In genomic region chr5:86172449-86173161, GRCm38 (mm10) we compare ENCODE assay signal across 8 mouse cellular contexts. TPM values are rescaled to one million over a fixed set of nuclear protein-coding genes. Genes with fewer than 3 reads are reported as not detected.
DNase-seq lines count a peak whose midpoint lies in the region; ATAC-seq and TF ChIP-seq lines count a peak whose summit lies in the region.

Gene Uba6, minus strand, starts transcription at chr5:86172803.

- no peak for TF ChIP-seq CTCF in C2C12 (IDR thresholded peaks at IDR 0.05; ENCODE audit: control insufficient read depth, insufficient read depth, insufficient read length)
- no peak for TF ChIP-seq CTCF in brain, embryonic 14.5 days (IDR thresholded peaks at IDR 0.05; ENCODE audit: borderline replicate concordance, extremely low read depth, insufficient read depth, insufficient read length)
- TF ChIP-seq CTCF in liver, adult 2 months (IDR thresholded peaks at IDR 0.05; ENCODE audit: low read depth, low read length), result no peak

- H3K9ac ChIP-seq in heart, embryonic 11.5 days (ENCODE audit: low read depth, low read length), result peak within 1 kb of the TSS; percentile 85
- H3K9ac ChIP-seq in kidney, embryonic 16.5 days (replicated peaks; ENCODE audit: low read length), result peak within 1 kb of the TSS; percentile 87
- H3K9ac ChIP-seq in liver, adult 2 months (ENCODE audit: low read depth, low read length), result peak within 1 kb of the TSS; percentile 69

- peaks cover 13% of the 10 kb centered on the region for H3K79me3 ChIP-seq in C2C12 (ENCODE audit: low read depth)

- WGBS in heart, embryonic 11.5 days (ENCODE audit: insufficient replicate concordance), result under 1% methylated on average over 65 of the region's 67 CpGs
- under 1% methylated on average over 65 of the region's 67 CpGs for WGBS in kidney, embryonic 16.5 days
- WGBS in liver, adult 2 months, result under 1% methylated on average over 67 of the region's 67 CpGs

- peak within 1 kb of the TSS; percentile 93 for H3K27ac ChIP-seq in heart, embryonic 11.5 days (ENCODE audit: low read depth, low read length)
- H3K27ac ChIP-seq in kidney, embryonic 16.5 days (ENCODE audit: low read length), result peak within 1 kb of the TSS; percentile 98
- H3K27ac ChIP-seq in liver, adult 2 months (replicated peaks; ENCODE audit: insufficient read depth, low read depth, low read length), result peak within 1 kb of the TSS; percentile 32; the same call in 1 of the 2 replicates

- H3K79me2 ChIP-seq in C2C12 (ENCODE audit: control insufficient read depth, insufficient read depth) (peaks cover 21% of the 10 kb centered on the region), myocyte (ENCODE audit: control insufficient read depth, insufficient read depth) (peaks cover 7% of the 10 kb centered on the region)
- H3K79me2 ChIP-seq in liver, adult 2 months (ENCODE audit: control insufficient read depth, insufficient read depth, low read length), result no peaks in the 10 kb centered on the region

- H3ac ChIP-seq in C2C12 (ENCODE audit: control insufficient read depth, insufficient read length, low read depth), result peak within 1 kb of the TSS; percentile 83
- peak within 1 kb of the TSS; percentile 59 for H3ac ChIP-seq in myocyte (ENCODE audit: control insufficient read depth, insufficient read length)

- H3K27me3 ChIP-seq in C2C12 (ENCODE audit: control insufficient read depth, insufficient read depth, insufficient read length) (no peaks in the 10 kb centered on the region), myocyte (ENCODE audit: control insufficient read depth, insufficient read depth, insufficient read length) (no peaks in the 10 kb centered on the region)
- peaks cover 8% of the 10 kb centered on the region; the same call in 1 of the 2 replicates for H3K27me3 ChIP-seq in erythroblast, embryonic 14.5 days (ENCODE audit: control insufficient read depth)
- H3K27me3 ChIP-seq in heart, embryonic 11.5 days (ENCODE audit: control insufficient read depth, insufficient read depth, low read length), result no peaks in the 10 kb centered on the region
- H3K27me3 ChIP-seq in kidney, embryonic 16.5 days (ENCODE audit: insufficient read depth, low read length), result no peaks in the 10 kb centered on the region
- H3K27me3 ChIP-seq in liver, adult 2 months (ENCODE audit: control insufficient read depth, insufficient read depth, low read length), result no peaks in the 10 kb centered on the region
- no peaks in the 10 kb centered on the region for H3K27me3 ChIP-seq in splenic B cell, adult 2 months (ENCODE audit: control insufficient read depth, insufficient read depth, low read length, poor library complexity, severe bottlenecking)

- peak; percentile 99 for ATAC-seq in heart, embryonic 11.5 days (replicated peaks; ENCODE audit: insufficient number of reproducible peaks, low FRiP score, low TSS enrichment)
- peak; percentile 99 for ATAC-seq in kidney, embryonic 16.5 days (ENCODE audit: low FRiP score, low TSS enrichment)

- H3K4me1 ChIP-seq in erythroblast, embryonic 14.5 days (ENCODE audit: control insufficient read depth), result peaks cover 27% of the 10 kb centered on the region
- H3K4me1 ChIP-seq in heart, embryonic 11.5 days (ENCODE audit: control insufficient read depth, insufficient read depth, low read length), result no peaks in the 10 kb centered on the region
- H3K4me1 ChIP-seq in kidney, embryonic 16.5 days (ENCODE audit: insufficient read depth, low read length), result peaks cover 6% of the 10 kb centered on the region; the same call in 1 of the 2 replicates
- H3K4me1 ChIP-seq in liver, adult 2 months (ENCODE audit: control insufficient read depth, insufficient read depth, low read length), result peaks cover 2% of the 10 kb centered on the region; the same call in 1 of the 2 replicates

- DNase-seq in brain, embryonic 14.5 days (ENCODE audit: low read depth), result peak; percentile 100
- peak; percentile 92 for DNase-seq in liver, adult 2 months (ENCODE audit: extremely low read depth, low read depth, low spot score)
- DNase-seq in splenic B cell, adult 2 months (ENCODE audit: low read depth, low spot score), result peak; percentile 100

- H3K4me2 ChIP-seq in heart, embryonic 11.5 days, result peak within 1 kb of the TSS; percentile 89
- H3K4me2 ChIP-seq in kidney, embryonic 16.5 days (replicated peaks; ENCODE audit: low read depth, low read length), result peak within 1 kb of the TSS; percentile 85
- peak within 1 kb of the TSS; percentile 89 for H3K4me2 ChIP-seq in myocyte (ENCODE audit: low read depth)

- H3K4me3 ChIP-seq in C2C12 (ENCODE audit: insufficient read depth, poor library complexity, severe bottlenecking) (peak within 1 kb of the TSS; percentile 75), myocyte (peak within 1 kb of the TSS; percentile 67)
- H3K4me3 ChIP-seq in erythroblast, embryonic 14.5 days (replicated peaks), result peak within 1 kb of the TSS; percentile 93
- peak within 1 kb of the TSS; percentile 86 for H3K4me3 ChIP-seq in heart, embryonic 11.5 days (ENCODE audit: low read depth, low read length)
- H3K4me3 ChIP-seq in kidney, embryonic 16.5 days (ENCODE audit: low read length), result peak within 1 kb of the TSS; percentile 91
- H3K4me3 ChIP-seq in liver, adult 2 months (ENCODE audit: insufficient read depth, low read depth, low read length), result peak within 1 kb of the TSS; percentile 77

- no peaks in the 10 kb centered on the region for H3K9me3 ChIP-seq in erythroblast, embryonic 14.5 days (ENCODE audit: control insufficient read depth, low read length)
- H3K9me3 ChIP-seq in heart, embryonic 11.5 days (replicated peaks; ENCODE audit: control insufficient read depth, low read length), result no peaks in the 10 kb centered on the region
- H3K9me3 ChIP-seq in kidney, embryonic 16.5 days (ENCODE audit: low read length), result no peaks in the 10 kb centered on the region

- peaks cover 16% of the 10 kb centered on the region for H3K36me3 ChIP-seq in C2C12 (ENCODE audit: control insufficient read depth, insufficient read depth)
- peaks cover 13% of the 10 kb centered on the region for H3K36me3 ChIP-seq in erythroblast, embryonic 14.5 days (ENCODE audit: control insufficient read depth)
- H3K36me3 ChIP-seq in heart, embryonic 11.5 days (ENCODE audit: control insufficient read depth, insufficient read depth, low read length), result no peaks in the 10 kb centered on the region
- peaks cover 4% of the 10 kb centered on the region; the same call in 1 of the 2 replicates for H3K36me3 ChIP-seq in kidney, embryonic 16.5 days (ENCODE audit: insufficient read depth, low read length)
- no peaks in the 10 kb centered on the region for H3K36me3 ChIP-seq in liver, adult 2 months (ENCODE audit: control insufficient read depth, insufficient read depth, low read length)
- H3K36me3 ChIP-seq in myocyte (ENCODE audit: control insufficient read depth, insufficient read depth), result no peaks in the 10 kb centered on the region
- no peaks in the 10 kb centered on the region for H3K36me3 ChIP-seq in splenic B cell, adult 2 months (ENCODE audit: control insufficient read depth, insufficient read depth, low read length, poor library complexity, severe bottlenecking)

- peak; percentile 58 for TF ChIP-seq POLR2A in brain, embryonic 14.5 days (IDR thresholded peaks at IDR 0.05; ENCODE audit: borderline replicate concordance, extremely low read depth, insufficient read depth, insufficient read length, poor library complexity, severe bottlenecking)
- peak; percentile 65; the same call in 1 of the 2 replicates for TF ChIP-seq POLR2A in liver, adult 2 months (IDR thresholded peaks at IDR 0.05; ENCODE audit: extremely low read depth, insufficient read depth, low read length)
- peak; percentile 90 for TF ChIP-seq POLR2A in myocyte (IDR thresholded peaks at IDR 0.05; ENCODE audit: insufficient read length, low read depth)

TF ChIP-seq in C2C12, 6 proteins besides CTCF, POLR2A, EP300 and RAD21:
- TF ChIP-seq MYOG (IDR thresholded peaks at IDR 0.05; ENCODE audit: control insufficient read depth, extremely low read depth, insufficient read length), result no peak
- peak; percentile 49 for TF ChIP-seq USF1 (IDR thresholded peaks at IDR 0.05; ENCODE audit: low read depth)

TF ChIP-seq in myocyte, 11 proteins besides CTCF, POLR2A, EP300 and RAD21:
- TF ChIP-seq CEBPB (IDR thresholded peaks at IDR 0.05; ENCODE audit: insufficient read depth, poor library complexity, severe bottlenecking), result no peak
- TF ChIP-seq MYOD1 (IDR thresholded peaks at IDR 0.05; ENCODE audit: control insufficient read depth in 1 of 3, insufficient read length in 2 of 3, low read depth in 2 of 3), result peak in 1 of 3 experiments; percentile 33
- TF ChIP-seq POLR2AphosphoS2 (IDR thresholded peaks at IDR 0.05; ENCODE audit: insufficient read length, low read depth), result peak; percentile 21
- no peak for TF ChIP-seq SRF (IDR thresholded peaks at IDR 0.05; ENCODE audit: control insufficient read depth, insufficient read length, low read depth)
- peak in 1 of 3 experiments; percentile 7 for TF ChIP-seq MYOG (IDR thresholded peaks at IDR 0.05; ENCODE audit: control insufficient read depth in 1 of 3, insufficient read depth in 1 of 3, insufficient read length in 2 of 3, low read depth in 2 of 3)
- no peak for TF ChIP-seq E2F4 (IDR thresholded peaks at IDR 0.05; ENCODE audit: insufficient read depth)
- TF ChIP-seq USF1 (IDR thresholded peaks at IDR 0.05; ENCODE audit: low read depth), result peak; percentile 62
- peak; percentile 19 for TF ChIP-seq REST (IDR thresholded peaks at IDR 0.05; ENCODE audit: insufficient read depth, insufficient read length)
- TF ChIP-seq MAX (IDR thresholded peaks at IDR 0.05; ENCODE audit: low read depth), result no peak
- no peak for TF ChIP-seq TCF3 (IDR thresholded peaks at IDR 0.05; ENCODE audit: insufficient read length, low read depth)
- no peak for TF ChIP-seq TCF12 (IDR thresholded peaks at IDR 0.05; ENCODE audit: insufficient read depth, poor library complexity, severe bottlenecking)

RNA-seq across cellular contexts. Expression of gene Uba6, which starts in this region (rescaled TPM):
- polyA plus RNA-seq in C2C12 (2012; fragmentation: generic; extraction: Trizol) (2.9 TPM), myocyte (2012; fragmentation: generic; extraction: Trizol) (1.9 TPM)
- polyA plus RNA-seq in brain, embryonic 14.5 days (2012; rRNA removed), result 10.4 and 11.6 TPM in 2 replicates
- under 0.01 and 0.01 TPM in 2 replicates for polyA plus RNA-seq in erythroblast, embryonic 14.5 days (2012)
- 14.3 and 15.6 TPM in 2 replicates for polyA plus RNA-seq in heart, embryonic 11.5 days (2014; fragmentation: Nextera tagmentation; extraction: Ambion mirVana)
- 13.2 and 13.6 TPM in 2 replicates for polyA plus RNA-seq in kidney, embryonic 16.5 days (2015; fragmentation: Nextera tagmentation; extraction: Ambion mirVana)
- 5.0 and 5.5 TPM in 2 replicates for total RNA-seq in liver, adult 2 months (2014; rRNA removed)
- polyA plus RNA-seq in liver, adult 2 months (2012; rRNA removed), result 0.63 and 0.69 TPM in 2 replicates

Comparison
In these comparisons a context has a peak if more than half of its experiments do, and no peak if none do; other contexts are left out.
1. Peak in every context shown above with its lines: DNase-seq, ATAC-seq, H3K4me3 ChIP-seq and H3K27ac ChIP-seq.
2. H3K27ac ChIP-seq: peak in every context shown above with its lines; median percentile 98 in kidney, embryonic 16.5 days; 93 in heart, embryonic 11.5 days; 32 in liver, adult 2 months.